Mouse (Mus musculus) small intestine, adult 2 months (tissue): ENCODE data around the gene Atp6v0a1. TPM values are rescaled to one million over a fixed set of nuclear protein-coding genes. Genes with fewer than 3 reads are reported as not detected.

Source experiments
- H3K27ac ChIP-seq: fragments of 200-500 bp; 2 replicates; pipeline ENCODE4 v1.5.1; 2012; ENCODE audit warnings: low read depth, low read length, control low read depth, inconsistent platforms; ENCODE audit not compliant: insufficient read depth
- H3K27me3 ChIP-seq: fragments of 200-500 bp; 2 replicates; pipeline ENCODE4 v1.6.1; 2012; ENCODE audit warnings: mild to moderate bottlenecking, moderate library complexity, low read length, inconsistent platforms; ENCODE audit not compliant: control insufficient read depth, insufficient read depth
- H3K36me3 ChIP-seq: fragments of 200-500 bp; 2 replicates; pipeline ENCODE4 v1.6.1; 2012; ENCODE audit warnings: mild to moderate bottlenecking, low read length, control low read depth, inconsistent platforms; ENCODE audit not compliant: control insufficient read depth, insufficient read depth
- H3K4me1 ChIP-seq: fragments of 200-500 bp; 2 replicates; pipeline ENCODE4 v1.6.1; 2012; ENCODE audit warnings: low read length, inconsistent platforms, mixed read lengths; ENCODE audit not compliant: control insufficient read depth, insufficient read depth, insufficient read length
- H3K4me3 ChIP-seq: fragments of 200-500 bp; 2 replicates; pipeline ENCODE4 v1.5.1; 2012; ENCODE audit warnings: low read depth, mild to moderate bottlenecking, control low read depth, inconsistent platforms, low read length, moderate library complexity
- CTCF ChIP-seq: fragments of 200-500 bp; IDR thresholded peaks from 2 replicates; pipeline ENCODE4 v1.5.1; 2012; ENCODE audit warnings: low read depth, mild to moderate bottlenecking, control low read depth, inconsistent platforms, low read length, moderate library complexity, mixed read lengths; ENCODE audit not compliant: insufficient replicate concordance, insufficient read length; ENCODE audit errors: extremely low read depth
- POLR2A ChIP-seq: fragments of 200-500 bp; IDR thresholded peaks from 2 replicates; pipeline ENCODE4 v1.6.1; 2012; ENCODE audit warnings: low read depth, mild to moderate bottlenecking, control low read depth, inconsistent platforms, low read length, moderate library complexity
- WGBS: fragments of 180-500 bp; shearing (Covaris S2); methylation state at CpG from one replicate; pipeline ENCODE4 v1.1.7; 2018; 5-methylcytosine and 5-hydroxymethylcytosine counted together
- polyA plus RNA-seq: library from polyadenylated mRNA; depleted of rRNA; stranded (reverse); fragments of >200 nt; gene quantifications from 2 replicates; pipeline ENCODE4 v1.2.3, GENCODE M21; 2012

The Atp6v0a1 gene
- polyA plus RNA-seq, 1 experiment, result 69.5 TPM

DNA sequence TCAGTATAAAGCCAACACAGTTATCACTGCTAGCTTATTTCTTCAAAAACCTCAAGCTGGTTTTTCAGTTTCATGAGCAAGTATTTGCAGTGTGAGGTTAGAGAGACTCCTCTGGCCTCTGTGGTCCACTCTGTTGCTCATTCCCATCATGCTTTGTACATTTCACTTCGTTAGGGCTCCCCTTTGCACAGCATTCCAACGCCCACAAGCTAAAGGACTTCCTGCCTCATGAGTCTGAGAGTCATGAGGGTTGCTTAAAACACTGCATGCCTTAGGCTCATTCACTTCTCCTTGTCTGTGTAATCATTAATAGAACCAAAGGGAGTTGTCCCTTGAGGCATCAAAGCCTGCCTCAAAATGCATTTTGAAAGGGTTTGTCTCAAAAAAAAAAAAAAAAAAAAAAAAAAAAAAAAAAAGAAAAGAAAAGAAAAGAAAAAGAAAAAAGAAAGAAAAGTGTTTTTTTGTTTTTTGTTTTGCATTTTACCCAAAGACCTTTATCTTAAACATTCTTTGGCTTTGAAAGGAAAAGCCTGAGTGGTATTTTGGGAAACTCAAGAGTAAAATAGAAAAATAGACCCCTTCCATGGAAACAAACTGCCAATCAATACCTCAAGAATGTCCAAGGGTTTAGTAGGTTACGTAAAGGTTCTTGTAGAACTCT, 6.1 kb upstream of the Atp6v0a1 start:
- H3K4me1 ChIP-seq, result peaks cover 2% of the 10 kb centered on the region; the same call in 1 of the 2 replicates
- H3K4me3 ChIP-seq, result no peak overlapping the region
- H3K27ac ChIP-seq, result no peak overlapping the region
- TF ChIP-seq CTCF, result no peak
- no peak for TF ChIP-seq POLR2A
- 34% methylated on average over 3 of the region's 3 CpGs for WGBS
- H3K36me3 ChIP-seq, result no peaks in the 10 kb centered on the region
- no peaks in the 10 kb centered on the region for H3K27me3 ChIP-seq

DNA sequence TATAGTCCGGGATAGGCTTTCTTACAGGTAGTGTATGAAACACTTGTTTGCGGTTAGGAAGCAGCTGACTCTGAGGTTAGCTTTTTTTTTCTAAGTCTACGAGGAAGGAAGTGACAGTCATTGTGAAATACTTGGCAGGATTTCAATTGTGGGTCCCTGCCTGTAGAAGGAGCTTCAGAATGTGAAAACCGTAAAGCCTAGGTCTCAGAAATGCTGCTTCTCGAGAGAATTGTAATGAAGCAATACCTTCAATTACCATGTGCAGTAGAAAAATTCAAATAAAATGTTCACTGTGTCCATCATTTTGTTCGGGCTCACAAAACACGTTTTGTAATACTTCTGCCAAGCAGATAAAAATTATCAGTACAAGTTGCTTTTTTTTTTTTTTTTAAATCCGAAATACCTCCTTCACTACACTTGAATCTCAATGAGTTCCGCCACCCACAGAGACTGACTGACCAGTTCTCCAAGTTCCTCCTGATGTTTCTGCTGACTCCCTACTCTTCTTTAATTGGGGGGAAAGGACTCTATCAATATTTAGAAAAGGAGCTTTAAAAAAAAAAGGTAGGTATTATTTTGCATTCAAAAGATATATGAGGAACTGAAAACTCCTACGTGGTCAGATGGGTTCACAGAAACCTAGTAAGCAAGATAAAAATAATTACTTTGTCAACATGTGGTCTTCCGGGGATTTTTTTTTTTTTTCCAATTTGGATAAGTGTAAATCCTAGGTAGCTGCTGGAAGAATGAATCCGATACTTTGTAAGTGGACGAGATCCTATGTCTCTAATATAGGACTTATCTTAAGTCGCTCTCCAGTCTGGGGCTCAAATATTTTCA, 826 bp upstream of the Atp6v0a1 start:
- Histone ChIP-seq H3K4me1 (no peaks in the 10 kb centered on the region), H3K4me3 (no peak overlapping the region), H3K27me3 (no peaks in the 10 kb centered on the region), H3K36me3 (peaks cover 7% of the 10 kb centered on the region), H3K27ac (peak overlapping the region; percentile 94)
- no peak for TF ChIP-seq POLR2A
- no peak for TF ChIP-seq CTCF
- WGBS, result 8% methylated on average over 14 of the region's 14 CpGs

DNA sequence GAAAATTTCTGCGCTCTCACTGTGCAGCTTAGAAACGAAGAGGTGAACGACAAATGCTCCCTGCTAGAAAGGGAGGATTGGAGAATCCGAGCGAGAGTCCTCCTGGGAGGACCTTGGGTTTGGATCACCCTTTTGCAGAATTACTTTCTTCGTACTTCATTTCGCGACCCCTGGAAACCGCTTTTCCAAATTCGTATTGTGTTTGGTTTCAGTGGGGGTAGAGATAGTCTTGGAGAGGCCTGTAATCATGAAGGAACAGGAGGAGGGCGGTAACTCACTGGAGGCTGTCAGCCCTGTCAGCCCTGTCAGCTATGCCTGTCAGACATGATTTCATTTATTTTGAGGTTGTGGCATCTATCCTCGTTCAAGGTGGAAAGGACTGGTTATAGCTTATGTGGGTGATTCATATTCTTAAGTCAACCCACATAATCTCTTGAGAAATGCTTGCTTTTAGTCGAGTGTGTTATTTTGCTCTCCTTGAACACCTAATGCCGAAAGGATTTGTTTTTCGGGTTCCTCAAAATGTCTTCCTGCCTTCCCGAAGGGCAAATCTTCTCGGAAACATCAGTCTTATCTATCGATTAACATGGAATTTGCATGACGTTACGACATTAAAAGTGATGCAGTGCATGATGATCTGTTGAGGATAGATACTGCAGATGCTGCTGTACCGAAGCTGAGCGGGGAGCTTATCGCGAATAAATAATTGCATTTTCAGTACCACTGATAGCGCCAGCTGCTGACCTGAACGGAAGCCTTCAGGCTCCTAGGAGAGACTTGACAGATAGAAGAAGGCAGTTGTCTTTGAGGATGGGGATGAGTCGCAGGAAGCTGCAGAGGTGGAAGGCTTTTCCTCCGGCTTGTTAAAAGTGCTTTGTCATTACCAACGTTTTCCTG, 884 bp downstream of the Atp6v0a1 start:
- Histone ChIP-seq H3K4me3 (peak overlapping the region; percentile 83), H3K4me1 (no peaks in the 10 kb centered on the region), H3K36me3 (peaks cover 12% of the 10 kb centered on the region), H3K27ac (peak overlapping the region; percentile 65), H3K27me3 (no peaks in the 10 kb centered on the region)
- WGBS, result 3% methylated on average over 29 of the region's 29 CpGs
- no peak for TF ChIP-seq POLR2A
- no peak for TF ChIP-seq CTCF

DNA sequence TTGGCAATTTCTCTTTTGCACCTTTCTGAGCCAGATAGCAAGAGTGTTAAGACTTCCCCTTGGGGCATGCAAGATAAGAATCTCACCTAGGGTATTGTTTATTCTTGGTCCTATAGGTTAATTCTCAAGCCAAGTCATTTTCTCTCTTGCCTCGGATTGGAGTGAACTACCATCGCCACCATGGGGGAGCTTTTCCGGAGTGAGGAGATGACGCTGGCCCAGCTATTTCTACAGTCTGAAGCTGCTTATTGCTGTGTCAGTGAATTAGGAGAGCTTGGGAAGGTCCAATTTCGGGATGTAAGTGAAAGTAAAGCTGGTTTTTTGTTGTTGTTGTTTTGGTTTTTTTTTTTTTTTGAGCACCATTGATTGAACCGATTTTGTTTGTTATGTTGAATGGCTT, 2.4 kb downstream of the Atp6v0a1 start:
- Histone ChIP-seq H3K4me3 (no peak overlapping the region), H3K4me1 (no peaks in the 10 kb centered on the region), H3K27me3 (no peaks in the 10 kb centered on the region), H3K36me3 (peaks cover 12% of the 10 kb centered on the region), H3K27ac (no peak overlapping the region)
- WGBS, result 79% methylated on average over 6 of the region's 6 CpGs
- TF ChIP-seq CTCF (no peak), POLR2A (no peak)

DNA sequence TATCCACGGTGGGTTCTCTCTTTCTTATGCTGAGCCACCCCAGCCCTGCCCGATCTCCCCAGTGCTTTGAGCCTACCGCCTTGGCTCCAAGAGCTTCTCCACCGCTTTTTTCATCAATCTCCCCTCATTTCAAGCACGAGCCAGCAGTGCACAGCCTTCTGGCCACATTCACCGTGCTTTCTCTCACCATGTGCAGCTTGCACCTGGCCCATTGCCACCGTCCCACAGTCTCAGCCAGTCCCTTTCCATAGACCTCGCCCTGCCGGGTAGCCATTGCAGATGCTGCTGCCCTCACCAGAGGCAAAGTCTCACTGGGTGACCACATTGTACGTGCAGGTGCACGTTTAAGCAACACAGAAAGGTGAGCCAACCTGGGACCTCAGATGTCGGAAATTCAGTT, 14.1 kb downstream of the Atp6v0a1 start:
- WGBS, result 76% methylated on average over 12 of the region's 12 CpGs

DNA sequence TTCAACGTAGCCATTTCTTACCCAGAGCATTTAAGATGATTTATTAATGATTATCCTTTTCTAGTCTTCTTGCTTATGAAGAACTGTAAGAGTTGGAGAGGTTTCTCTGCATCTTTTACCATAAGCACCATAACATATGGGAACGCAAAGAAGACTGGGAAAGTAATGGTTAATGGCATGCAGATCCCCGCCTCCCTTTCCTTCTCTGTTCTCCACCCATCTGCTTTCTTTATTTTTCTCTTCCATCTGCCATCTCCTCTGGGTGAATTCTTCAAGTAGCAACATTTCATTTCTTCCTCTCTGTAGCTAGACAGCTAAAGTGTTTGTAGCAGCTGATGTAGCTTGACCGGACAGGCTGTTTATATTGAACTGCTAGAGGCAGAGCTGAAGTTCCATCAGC, 14.7 kb downstream of the Atp6v0a1 start:
- 91% methylated on average over 4 of the region's 4 CpGs for WGBS
- Histone ChIP-seq H3K4me1 (no peaks in the 10 kb centered on the region), H3K27me3 (no peaks in the 10 kb centered on the region), H3K36me3 (peaks cover 45% of the 10 kb centered on the region), H3K4me3 (no peak overlapping the region), H3K27ac (no peak overlapping the region)
- TF ChIP-seq POLR2A (no peak), CTCF (no peak)

More for the DNA sequence above, 14.1 kb downstream of the Atp6v0a1 start:
- no peak overlapping the region for H3K27ac ChIP-seq
- H3K4me3 ChIP-seq, result no peak overlapping the region
- H3K4me1 ChIP-seq, result no peaks in the 10 kb centered on the region
- H3K27me3 ChIP-seq, result no peaks in the 10 kb centered on the region
- no peak for TF ChIP-seq POLR2A
- no peak for TF ChIP-seq CTCF
- peaks cover 49% of the 10 kb centered on the region for H3K36me3 ChIP-seq

DNA sequence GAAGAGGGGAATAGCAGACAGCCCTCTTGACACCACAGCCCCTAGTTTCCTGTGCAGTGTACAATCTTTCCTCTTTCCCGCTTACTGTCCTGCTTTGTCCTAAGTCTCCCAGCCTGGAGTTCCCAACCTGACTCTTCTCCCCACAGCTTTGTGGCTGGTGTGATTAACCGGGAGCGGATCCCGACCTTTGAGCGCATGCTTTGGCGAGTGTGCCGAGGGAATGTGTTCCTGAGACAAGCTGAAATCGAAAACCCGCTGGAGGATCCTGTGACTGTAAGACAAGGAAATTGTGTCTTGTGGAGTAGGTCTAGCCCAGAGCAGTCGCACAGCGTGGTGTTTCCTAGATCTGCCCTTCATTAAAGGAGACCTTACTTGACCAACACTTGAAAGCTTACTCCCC, 17.9 kb downstream of the Atp6v0a1 start:
- no peak for TF ChIP-seq POLR2A
- TF ChIP-seq CTCF, result no peak
- Histone ChIP-seq H3K4me3 (no peak overlapping the region), H3K4me1 (peaks cover 2% of the 10 kb centered on the region; the same call in 1 of the 2 replicates), H3K36me3 (peaks cover 33% of the 10 kb centered on the region), H3K27me3 (no peaks in the 10 kb centered on the region), H3K27ac (peak overlapping the region; percentile 18; the same call in 1 of the 2 replicates)
- 59% methylated on average over 11 of the region's 11 CpGs for WGBS
